Mouse (Mus musculus): ENCODE results near the gene Synpr. TPM values are rescaled to one million over a fixed set of nuclear protein-coding genes. Genes with fewer than 3 reads are reported as not detected.

Gene Synpr
- polyA plus RNA-seq, 1 experiment from 2014 or later, result 2.0 TPM

DNA sequence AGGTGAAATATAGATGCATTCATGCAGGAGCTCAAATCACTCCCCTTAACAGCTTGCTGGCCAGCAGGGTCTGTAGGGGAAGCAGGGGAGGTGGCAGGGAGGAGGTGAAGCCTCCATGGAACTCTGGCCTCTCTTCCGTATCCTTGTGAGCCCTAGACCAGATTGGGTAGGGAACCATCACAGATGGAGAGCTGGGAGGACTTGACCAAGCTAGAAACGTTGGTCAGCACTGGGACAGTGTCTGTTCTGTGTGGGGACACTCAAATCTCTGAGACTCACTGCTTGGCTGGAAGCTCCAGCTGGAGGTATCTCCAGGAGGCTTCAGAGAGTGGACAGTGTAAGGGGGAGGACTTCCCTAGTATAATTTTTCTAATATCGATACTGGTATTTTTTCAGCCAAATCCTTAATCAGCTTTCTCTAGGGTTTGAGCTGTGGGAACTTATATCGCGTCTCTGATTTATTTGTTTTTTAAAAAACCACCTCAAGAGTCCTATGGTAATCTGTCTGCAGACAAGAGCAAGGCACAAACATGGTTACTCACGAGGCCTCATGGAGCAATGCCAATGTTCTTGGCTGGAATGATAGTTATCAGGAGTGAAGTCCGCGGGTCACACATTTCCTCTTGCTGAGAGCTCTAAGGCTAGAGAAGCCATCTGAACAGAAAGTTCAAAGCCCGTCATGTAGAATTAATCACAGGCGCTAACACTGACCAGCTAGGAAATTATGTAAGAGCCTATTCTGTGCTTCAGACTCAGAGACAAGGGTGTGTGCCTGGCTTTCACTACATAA lies 956 bp downstream of the Synpr start:
- Histone ChIP-seq H3K27ac (replicated peaks) (no peak overlapping the region), H3K4me3 (replicated peaks) (no peak overlapping the region), H3K27me3 (0 out of 2 replicates have a peak, but pooled peaks cover 6% of the 10 kb centered on the region), H3K4me1 (no peaks in the 10 kb centered on the region), H3K9me3 (replicated peaks) (no peaks in the 10 kb centered on the region), H3K9ac (no peak overlapping the region), H3K36me3 (no peaks in the 10 kb centered on the region), H3K4me2 (replicated peaks) (no peak overlapping the region)
- ATAC-seq (ENCODE audit: insufficient number of reproducible peaks, low FRiP score, low TSS enrichment, low read depth), result no peak
- WGBS, result 73% methylated on average over 10 of the region's 10 CpGs

- Histone ChIP-seq H3K4me1 (no peaks in the 10 kb centered on the region), H3K4me3 (replicated peaks) (no peak overlapping the region), H3K27me3 (no peaks in the 10 kb centered on the region), H3K36me3 (no peaks in the 10 kb centered on the region), H3K9me3 (replicated peaks) (no peaks in the 10 kb centered on the region), H3K27ac (replicated peaks) (no peak overlapping the region), H3K9ac (no peak overlapping the region), H3K4me2 (replicated peaks) (no peak overlapping the region)
- 74% methylated on average over 3 of the region's 3 CpGs for WGBS
- ATAC-seq (ENCODE audit: insufficient number of reproducible peaks, low FRiP score, low TSS enrichment, low read depth), result no peak
Measured at GRCm38 (mm10) chr14:13294200-13294599, 9.6 kb downstream of the Synpr start.

DNA sequence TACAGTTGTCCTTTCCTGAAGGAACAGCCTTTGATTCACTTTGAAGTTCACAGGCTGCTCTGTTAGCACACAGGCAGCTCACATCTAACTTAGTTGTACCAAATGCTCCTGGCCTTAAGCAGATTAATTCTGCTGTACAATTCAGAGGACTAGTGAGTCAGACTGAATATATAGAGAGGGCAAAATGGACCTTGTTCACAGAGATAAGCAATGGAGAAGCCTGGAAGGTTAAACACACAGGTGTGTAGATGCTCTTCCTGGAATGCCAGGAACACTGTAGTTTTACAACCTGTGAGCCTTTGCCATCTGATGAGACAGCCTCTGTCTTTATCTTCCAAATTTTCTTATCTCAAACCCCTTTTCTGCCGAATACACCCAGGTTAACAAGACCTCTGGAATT lies 29.7 kb downstream of the Synpr start:
- Histone ChIP-seq H3K4me1 (no peaks in the 10 kb centered on the region), H3K27ac (replicated peaks) (no peak overlapping the region), H3K27me3 (no peaks in the 10 kb centered on the region), H3K9ac (no peak overlapping the region), H3K9me3 (replicated peaks) (no peaks in the 10 kb centered on the region), H3K36me3 (no peaks in the 10 kb centered on the region), H3K4me2 (replicated peaks) (no peak overlapping the region), H3K4me3 (replicated peaks) (no peak overlapping the region)
- ATAC-seq (ENCODE audit: insufficient number of reproducible peaks, low FRiP score, low TSS enrichment, low read depth), result no peak
- WGBS, result 69% methylated on average over 1 of the region's 1 CpGs

- Histone ChIP-seq H3K9ac (no peak overlapping the region), H3K4me2 (replicated peaks) (no peak overlapping the region), H3K4me3 (replicated peaks) (no peak overlapping the region), H3K27me3 (no peaks in the 10 kb centered on the region), H3K27ac (replicated peaks) (no peak overlapping the region), H3K9me3 (replicated peaks) (no peaks in the 10 kb centered on the region), H3K36me3 (no peaks in the 10 kb centered on the region), H3K4me1 (no peaks in the 10 kb centered on the region)
- no peak for ATAC-seq (ENCODE audit: insufficient number of reproducible peaks, low FRiP score, low TSS enrichment, low read depth)
- WGBS, result 88% methylated on average over 2 of the region's 2 CpGs
Measured at GRCm38 (mm10) chr14:13328461-13328860, 43.9 kb downstream of the Synpr start.

DNA sequence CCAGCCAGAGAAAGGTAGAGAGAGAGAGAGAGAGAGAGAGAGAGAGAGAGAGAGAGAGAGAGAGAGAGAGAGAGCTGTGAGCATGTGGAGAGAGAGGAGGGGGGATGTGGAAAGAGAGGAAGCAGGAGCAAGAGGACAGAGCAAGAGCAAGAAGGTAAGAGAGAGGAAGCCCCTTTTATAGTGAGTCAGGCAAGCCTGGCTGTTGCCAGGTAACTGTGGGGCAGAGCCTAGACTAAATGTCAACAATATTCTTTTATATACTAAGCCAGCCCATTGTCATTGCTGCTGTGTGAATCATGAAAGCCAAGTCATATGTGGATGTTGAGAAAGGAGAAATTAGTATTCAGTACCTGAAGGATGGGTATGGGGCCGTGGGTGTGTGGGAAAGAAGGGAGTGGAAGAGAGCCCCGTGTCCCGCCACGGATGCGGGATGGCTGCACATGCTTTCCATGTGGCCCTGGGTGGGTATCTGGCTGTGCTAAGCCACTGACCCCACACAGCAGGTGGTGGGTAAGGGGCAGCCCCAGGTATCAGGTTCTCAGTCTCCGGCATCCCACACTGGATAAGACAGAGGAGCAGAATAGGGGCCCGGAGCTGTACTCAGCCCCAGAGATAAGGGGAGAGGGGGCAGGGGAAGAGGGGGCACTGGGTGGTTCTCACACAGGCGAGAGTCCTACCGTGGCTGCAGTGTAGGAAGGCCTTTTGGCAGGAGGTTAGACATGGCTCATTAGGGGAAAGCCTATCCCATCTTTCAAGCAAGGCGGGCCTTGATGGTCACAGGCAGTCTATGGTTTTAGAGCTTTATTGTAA lies 48.1 kb downstream of the Synpr start:
- no peaks in the 10 kb centered on the region for H3K9me3 ChIP-seq (replicated peaks)
- H3K4me3 ChIP-seq (replicated peaks), result no peak overlapping the region
- H3K4me1 ChIP-seq, result no peaks in the 10 kb centered on the region
- H3K27ac ChIP-seq (replicated peaks), result no peak overlapping the region
- no peaks in the 10 kb centered on the region for H3K27me3 ChIP-seq
- 62% methylated on average over 10 of the region's 10 CpGs for WGBS
- no peak overlapping the region for H3K9ac ChIP-seq
- no peak for ATAC-seq (ENCODE audit: insufficient number of reproducible peaks, low FRiP score, low TSS enrichment, low read depth)
- no peak overlapping the region for H3K4me2 ChIP-seq (replicated peaks)
- no peaks in the 10 kb centered on the region for H3K36me3 ChIP-seq

- Histone ChIP-seq H3K4me2 (replicated peaks) (no peak overlapping the region), H3K9ac (no peak overlapping the region), H3K4me1 (no peaks in the 10 kb centered on the region), H3K27me3 (no peaks in the 10 kb centered on the region), H3K4me3 (replicated peaks) (no peak overlapping the region), H3K27ac (replicated peaks) (no peak overlapping the region), H3K36me3 (no peaks in the 10 kb centered on the region), H3K9me3 (replicated peaks) (no peaks in the 10 kb centered on the region)
- ATAC-seq (ENCODE audit: insufficient number of reproducible peaks, low FRiP score, low TSS enrichment, low read depth), result no peak
- 75% methylated on average over 5 of the region's 5 CpGs for WGBS
Measured at GRCm38 (mm10) chr14:13333372-13333771, 48.8 kb downstream of the Synpr start.

DNA sequence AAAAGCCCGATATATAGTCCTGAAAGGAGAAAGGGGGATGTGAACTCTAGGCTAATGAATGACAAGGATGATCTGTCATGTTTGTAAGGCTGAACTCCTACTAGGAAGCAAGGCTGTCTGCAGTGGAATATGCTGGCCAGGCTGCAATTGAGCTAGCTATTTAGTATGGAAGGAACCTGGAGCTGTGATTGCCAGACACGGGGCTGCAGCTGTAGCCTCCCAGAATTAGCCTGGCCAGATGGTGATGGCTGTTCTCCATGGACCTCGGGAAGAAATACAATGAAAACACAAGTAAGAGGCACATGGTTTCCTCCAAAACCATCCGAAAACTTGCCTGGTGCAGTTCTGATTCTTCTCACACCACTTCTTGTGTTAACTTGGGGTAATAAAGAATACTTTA lies 51.6 kb downstream of the Synpr start:
- Histone ChIP-seq H3K27ac (replicated peaks) (no peak overlapping the region), H3K9me3 (replicated peaks) (no peaks in the 10 kb centered on the region), H3K4me3 (replicated peaks) (no peak overlapping the region), H3K27me3 (no peaks in the 10 kb centered on the region), H3K36me3 (no peaks in the 10 kb centered on the region), H3K4me2 (replicated peaks) (no peak overlapping the region), H3K9ac (no peak overlapping the region), H3K4me1 (no peaks in the 10 kb centered on the region)
- 48% methylated on average over 4 of the region's 4 CpGs for WGBS
- ATAC-seq (ENCODE audit: insufficient number of reproducible peaks, low FRiP score, low TSS enrichment, low read depth), result no peak

- Histone ChIP-seq H3K4me3 (replicated peaks) (no peak overlapping the region), H3K9me3 (replicated peaks) (no peaks in the 10 kb centered on the region), H3K36me3 (no peaks in the 10 kb centered on the region), H3K27ac (replicated peaks) (no peak overlapping the region), H3K4me2 (replicated peaks) (no peak overlapping the region), H3K27me3 (no peaks in the 10 kb centered on the region), H3K9ac (no peak overlapping the region), H3K4me1 (no peaks in the 10 kb centered on the region)
- WGBS, result 85% methylated on average over 4 of the region's 4 CpGs
- ATAC-seq (ENCODE audit: insufficient number of reproducible peaks, low FRiP score, low TSS enrichment, low read depth), result no peak
Measured at GRCm38 (mm10) chr14:13340688-13341087, 56.1 kb downstream of the Synpr start.

GRCm38 (mm10) chr14:13344240-13344639 lies 59.7 kb downstream of the Synpr start:
- 60% methylated on average over 2 of the region's 2 CpGs for WGBS
- no peak for ATAC-seq (ENCODE audit: insufficient number of reproducible peaks, low FRiP score, low TSS enrichment, low read depth)
- Histone ChIP-seq H3K4me2 (replicated peaks) (no peak overlapping the region), H3K27me3 (no peaks in the 10 kb centered on the region), H3K4me1 (no peaks in the 10 kb centered on the region), H3K27ac (replicated peaks) (no peak overlapping the region), H3K4me3 (replicated peaks) (no peak overlapping the region), H3K9ac (no peak overlapping the region), H3K36me3 (no peaks in the 10 kb centered on the region), H3K9me3 (replicated peaks) (no peaks in the 10 kb centered on the region)

DNA sequence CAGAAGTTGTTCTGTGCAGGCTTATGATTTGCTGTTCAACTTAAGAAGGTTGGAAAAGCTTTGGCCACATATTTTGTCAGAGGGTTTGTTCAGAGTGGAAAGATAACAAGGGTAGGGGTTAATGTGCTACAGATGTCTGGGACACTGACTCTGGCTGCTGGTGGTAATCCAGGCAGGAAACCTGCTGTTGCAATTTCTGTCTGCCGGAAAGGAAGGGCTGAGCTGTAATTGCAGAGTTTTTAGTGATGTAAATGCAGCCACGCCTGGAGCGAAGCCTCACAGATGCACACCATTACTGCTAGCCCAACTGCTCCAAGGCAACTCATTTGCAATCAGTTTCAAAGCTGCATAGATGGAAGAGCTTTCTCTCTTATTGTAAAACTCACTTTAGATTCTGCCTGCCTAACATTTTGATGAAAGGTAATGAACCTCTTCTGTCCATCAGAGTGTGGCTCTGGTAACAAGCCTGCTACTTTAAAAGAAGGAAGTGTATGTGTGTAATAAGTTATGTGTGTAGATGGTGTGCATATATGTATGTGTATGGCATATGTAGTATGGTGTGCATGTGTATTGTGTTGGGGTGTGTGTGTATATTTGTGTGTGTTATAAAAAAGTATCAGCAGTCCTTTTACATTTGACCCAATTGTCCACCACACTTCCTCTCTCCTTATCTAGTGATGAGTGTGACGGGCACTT lies 64.7 kb downstream of the Synpr start:
- Histone ChIP-seq H3K27me3 (no peaks in the 10 kb centered on the region), H3K9me3 (replicated peaks) (no peaks in the 10 kb centered on the region), H3K36me3 (no peaks in the 10 kb centered on the region), H3K4me1 (no peaks in the 10 kb centered on the region), H3K27ac (replicated peaks) (no peak overlapping the region), H3K4me3 (replicated peaks) (no peak overlapping the region), H3K4me2 (replicated peaks) (no peak overlapping the region), H3K9ac (no peak overlapping the region)
- WGBS, result 28% methylated on average over 4 of the region's 4 CpGs
- ATAC-seq (ENCODE audit: insufficient number of reproducible peaks, low FRiP score, low TSS enrichment, low read depth), result no peak

DNA sequence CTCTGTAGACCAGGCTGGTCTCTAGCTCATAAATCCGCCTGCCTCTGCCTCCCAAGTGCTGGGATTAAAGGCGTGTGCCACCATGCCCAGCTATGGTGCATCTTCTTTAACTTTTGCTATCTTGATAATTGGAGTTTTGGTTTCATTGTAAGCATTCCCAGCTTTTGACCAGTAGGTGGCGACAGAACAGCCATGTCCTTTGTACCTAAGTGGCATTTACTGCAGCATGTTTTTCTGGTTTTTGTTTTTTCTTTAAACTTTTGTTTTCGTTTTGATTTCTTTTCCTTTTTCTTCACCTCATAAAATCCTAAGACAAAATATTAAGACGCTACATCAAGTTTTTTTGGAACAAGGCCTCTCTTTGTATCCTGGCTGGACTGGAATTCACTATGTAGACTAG lies 69.6 kb downstream of the Synpr start:
- no peaks in the 10 kb centered on the region for H3K9me3 ChIP-seq (replicated peaks)
- WGBS, result 27% methylated on average over 5 of the region's 5 CpGs
- no peaks in the 10 kb centered on the region for H3K27me3 ChIP-seq
- H3K4me2 ChIP-seq (replicated peaks), result no peak overlapping the region
- no peak overlapping the region for H3K4me3 ChIP-seq (replicated peaks)
- no peak for ATAC-seq (ENCODE audit: insufficient number of reproducible peaks, low FRiP score, low TSS enrichment, low read depth)
- H3K9ac ChIP-seq, result no peak overlapping the region
- H3K27ac ChIP-seq (replicated peaks), result no peak overlapping the region
- H3K4me1 ChIP-seq, result no peaks in the 10 kb centered on the region
- H3K36me3 ChIP-seq, result no peaks in the 10 kb centered on the region
